Mouse (Mus musculus) midbrain, embryonic 12.5 days (tissue): ENCODE data around the gene D430042O09Rik. TPM values are rescaled to one million over a fixed set of nuclear protein-coding genes. Genes with fewer than 3 reads are reported as not detected.
A peak's percentile ranks its signal among the peaks of the same experiment; 100 is the strongest.

Experiments
- ATAC-seq: fragments of 200-750 bp; cut with Nextera tagmentation; 2 replicates; pipeline ENCODE4 v1.8.0; 2017; ENCODE audit warnings: low read depth, moderate TSS enrichment, moderate library complexity; ENCODE audit not compliant: low FRiP score
- H3K27ac ChIP-seq: fragments of 300-500 bp; sonication (generic); replicated peaks from 2 replicates; pipeline ENCODE4 v1.5.1; 2016; ENCODE audit warnings: mild to moderate bottlenecking
- H3K27me3 ChIP-seq: fragments of 300-500 bp; sonication (generic); 2 replicates; pipeline ENCODE4 v1.6.1; 2016; ENCODE audit warnings: mild to moderate bottlenecking
- H3K36me3 ChIP-seq: fragments of 300-500 bp; sonication (generic); 2 replicates; pipeline ENCODE4 v1.6.1; 2016
- H3K4me1 ChIP-seq: fragments of 300-500 bp; sonication (generic); 2 replicates; pipeline ENCODE4 v1.6.1; 2016
- H3K4me2 ChIP-seq: fragments of 300-500 bp; sonication (generic); replicated peaks from 2 replicates; pipeline ENCODE4 v1.6.1; 2016; ENCODE audit warnings: mild to moderate bottlenecking, moderate library complexity
- H3K4me3 ChIP-seq: fragments of 300-500 bp; sonication (generic); 2 replicates; pipeline ENCODE4 v1.5.1; 2016; ENCODE audit warnings: mild to moderate bottlenecking
- H3K9ac ChIP-seq: fragments of 300-500 bp; sonication (generic); replicated peaks from 2 replicates; pipeline ENCODE4 v1.6.1; 2016; ENCODE audit warnings: mild to moderate bottlenecking, moderate library complexity
- H3K9me3 ChIP-seq: fragments of 300-500 bp; sonication (generic); 2 replicates; pipeline ENCODE4 v1.6.1; 2016; ENCODE audit warnings: mild to moderate bottlenecking
- WGBS: fragments of 180-500 bp; shearing (Covaris S2); methylation state at CpG from one replicate; pipeline ENCODE4 v1.1.7; 2016; 5-methylcytosine and 5-hydroxymethylcytosine counted together
- polyA plus RNA-seq: library from polyadenylated mRNA; unstranded; fragments of >200 nt; fragmentation: Nextera tagmentation; extraction: Ambion mirVana; gene quantifications from 2 replicates; pipeline ENCODE4 v1.2.1, GENCODE M21; 2016

The D430042O09Rik gene
- polyA plus RNA-seq, 1 experiment from 2014 or later: 10.2 TPM

DNA sequence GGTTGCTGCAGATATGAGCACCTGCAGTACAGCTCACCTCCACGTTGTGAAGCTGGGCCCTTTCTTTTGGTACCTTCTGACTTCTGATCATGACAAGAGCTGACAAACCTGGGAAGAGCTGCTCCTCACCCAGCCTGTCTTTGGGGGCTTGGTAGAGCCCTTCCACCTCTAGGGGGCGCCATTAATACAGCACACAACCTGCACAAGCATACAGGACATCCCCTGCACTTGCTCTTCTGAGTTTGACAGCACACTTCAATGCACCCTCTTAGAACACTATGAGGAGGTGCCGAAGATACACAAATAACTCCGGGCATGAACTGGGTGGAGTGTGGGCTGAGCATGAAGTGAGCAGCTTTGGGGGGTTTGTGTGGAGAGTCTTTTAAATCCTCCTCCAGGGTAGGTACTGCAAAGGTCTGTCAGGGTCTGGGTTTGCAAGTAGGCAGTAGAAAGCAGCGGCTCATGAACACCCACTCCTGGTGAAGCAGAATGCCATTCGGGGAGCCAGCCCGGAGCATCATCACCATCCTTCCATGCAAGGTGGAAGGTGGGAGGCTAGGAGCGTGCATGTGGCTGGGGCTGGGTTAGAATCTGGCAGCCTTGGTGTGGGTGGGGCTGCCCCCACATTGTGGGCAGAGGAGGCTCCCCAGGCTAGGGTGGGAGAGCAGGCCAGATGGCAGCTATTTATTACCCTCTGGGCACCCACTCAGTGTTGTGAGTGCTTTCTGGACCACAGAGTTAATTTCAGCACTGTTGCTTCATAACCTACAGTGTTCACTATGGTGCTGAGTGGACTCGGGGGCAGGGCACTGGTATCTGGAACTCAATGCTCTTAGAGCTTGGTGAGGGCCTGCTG, 59.5 kb downstream of the D430042O09Rik start:
- Histone ChIP-seq H3K4me1 (peaks cover 15% of the 10 kb centered on the region; the same call in 1 of the 2 replicates), H3K9ac (no peak overlapping the region), H3K27me3 (no peaks in the 10 kb centered on the region), H3K27ac (no peak overlapping the region), H3K4me3 (no peak overlapping the region), H3K9me3 (no peaks in the 10 kb centered on the region), H3K4me2 (no peak overlapping the region), H3K36me3 (0 out of 2 replicates have a peak, but pooled peaks cover 4% of the 10 kb centered on the region)
- ATAC-seq: no peak
- WGBS: 69% methylated on average over 9 of the region's 9 CpGs

DNA sequence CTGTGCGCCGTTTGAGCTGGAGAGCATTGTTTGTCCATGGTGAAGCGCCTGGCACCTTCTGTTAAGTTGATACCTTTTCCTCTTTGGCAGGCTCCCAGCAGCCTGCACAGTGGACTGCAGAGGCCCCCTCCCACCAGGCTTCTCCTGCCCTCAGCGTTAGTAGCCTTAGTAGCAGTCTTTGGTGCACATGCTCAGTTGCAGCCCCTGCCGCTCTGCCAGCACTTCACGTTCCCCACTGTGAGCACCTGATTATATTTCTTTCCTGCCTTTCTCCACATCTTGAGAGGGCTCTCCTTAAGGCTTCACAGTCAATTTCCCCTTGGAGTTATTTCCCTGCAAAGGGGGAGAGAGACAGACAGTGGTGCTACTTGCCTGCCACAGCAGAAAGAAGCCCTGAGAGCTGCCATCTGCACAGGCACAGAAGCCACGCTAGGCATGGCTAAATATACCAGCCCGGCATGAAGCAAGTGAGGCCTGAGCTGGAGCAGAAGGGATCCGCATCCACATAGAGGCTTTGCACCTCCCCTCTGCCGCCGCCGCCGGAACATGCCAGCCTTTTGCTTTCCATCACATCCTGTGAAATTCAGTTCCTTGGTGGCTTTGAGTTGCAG, 65.4 kb downstream of the D430042O09Rik start:
- no peak for ATAC-seq
- Histone ChIP-seq H3K9ac (no peak overlapping the region), H3K27me3 (no peaks in the 10 kb centered on the region), H3K4me1 (no peaks in the 10 kb centered on the region), H3K4me3 (no peak overlapping the region), H3K36me3 (0 out of 2 replicates have a peak, but pooled peaks cover 12% of the 10 kb centered on the region), H3K27ac (no peak overlapping the region; the same call in 1 of the 2 replicates), H3K4me2 (no peak overlapping the region), H3K9me3 (no peaks in the 10 kb centered on the region)
- WGBS: 79% methylated on average over 13 of the region's 13 CpGs

DNA sequence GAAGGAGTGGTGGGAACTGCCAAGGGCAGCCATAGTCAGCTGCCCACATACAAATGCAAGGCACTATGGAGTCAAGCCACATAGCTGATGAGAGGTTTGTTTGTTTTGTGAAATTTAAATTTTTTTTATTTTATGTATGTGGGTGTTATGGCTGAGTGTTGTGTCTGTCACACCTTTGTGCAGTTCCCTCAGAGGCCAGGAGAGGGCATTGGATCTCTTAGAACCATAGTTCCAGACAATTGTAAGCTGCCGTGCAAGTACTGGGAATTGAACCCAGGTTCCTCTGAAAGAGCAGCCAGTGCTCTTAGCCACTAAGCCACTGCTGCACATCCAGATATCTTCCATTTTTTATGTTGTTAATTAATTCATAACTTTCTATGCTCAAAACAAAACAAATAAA, 75.5 kb downstream of the D430042O09Rik start:
- Histone ChIP-seq H3K27ac (no peak overlapping the region), H3K36me3 (no peaks in the 10 kb centered on the region)
- ATAC-seq: no peak

DNA sequence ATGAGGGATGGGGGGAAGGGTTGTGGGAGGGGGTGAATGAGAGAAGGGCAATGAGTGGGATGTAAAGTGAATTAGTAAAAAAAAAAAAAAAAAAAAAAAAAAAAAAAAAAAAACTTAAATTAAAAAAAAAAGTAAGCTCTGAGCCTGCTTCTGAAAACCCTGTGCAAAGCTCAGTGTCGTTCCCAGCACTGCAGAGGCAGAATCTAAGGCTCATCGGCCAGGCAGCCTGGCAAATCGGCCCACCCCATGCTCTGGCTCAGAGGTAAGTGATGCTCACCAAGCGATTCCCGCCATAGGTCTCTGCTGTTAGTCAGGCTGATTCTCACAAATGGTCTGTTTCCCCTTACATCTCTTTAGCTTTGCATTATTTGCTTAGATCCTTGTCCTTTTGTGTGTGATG, 78.4 kb downstream of the D430042O09Rik start:
- no peak overlapping the region for H3K4me2 ChIP-seq
- H3K4me1 ChIP-seq: 0 out of 2 replicates have a peak, but pooled peaks cover 7% of the 10 kb centered on the region
- 0 out of 2 replicates have a peak, but pooled peaks cover 2% of the 10 kb centered on the region for H3K36me3 ChIP-seq
- H3K27me3 ChIP-seq: no peaks in the 10 kb centered on the region
- 77% methylated on average over 5 of the region's 5 CpGs for WGBS
- no peak for ATAC-seq
- H3K9ac ChIP-seq: no peak overlapping the region
- no peak overlapping the region for H3K27ac ChIP-seq
- no peak overlapping the region for H3K4me3 ChIP-seq
- H3K9me3 ChIP-seq: no peaks in the 10 kb centered on the region

More for the DNA sequence above, 75.5 kb downstream of the D430042O09Rik start:
- no peak overlapping the region for H3K4me2 ChIP-seq
- no peak overlapping the region for H3K4me3 ChIP-seq
- WGBS: 88% methylated on average over 1 of the region's 1 CpGs
- H3K4me1 ChIP-seq: no peaks in the 10 kb centered on the region
- no peaks in the 10 kb centered on the region for H3K27me3 ChIP-seq
- H3K9ac ChIP-seq: no peak overlapping the region
- no peaks in the 10 kb centered on the region for H3K9me3 ChIP-seq

DNA sequence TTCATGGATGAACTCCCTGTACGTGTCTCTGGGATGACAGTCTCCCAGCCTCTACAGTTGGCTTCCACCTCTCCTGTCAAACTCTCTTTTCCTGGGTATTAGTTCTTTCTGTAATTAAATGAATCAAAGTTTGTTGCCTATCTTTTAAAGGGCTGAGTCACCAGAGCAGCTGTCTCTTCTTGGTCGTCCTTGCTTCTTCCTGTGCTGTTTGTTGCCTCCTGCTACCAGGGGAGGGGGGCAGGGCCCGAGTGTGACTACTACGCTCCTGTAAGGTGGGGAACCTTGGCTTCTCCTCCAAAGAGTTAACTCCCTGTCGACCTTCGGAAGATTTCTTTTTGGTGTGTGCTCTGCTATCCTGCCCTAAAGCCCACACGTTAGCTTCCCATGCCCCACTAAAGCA, 79.4 kb downstream of the D430042O09Rik start:
- Histone ChIP-seq H3K4me3 (no peak overlapping the region), H3K4me1 (0 out of 2 replicates have a peak, but pooled peaks cover 7% of the 10 kb centered on the region), H3K4me2 (no peak overlapping the region), H3K9ac (no peak overlapping the region), H3K9me3 (no peaks in the 10 kb centered on the region), H3K27me3 (peaks cover 2% of the 10 kb centered on the region; the same call in 1 of the 2 replicates), H3K27ac (no peak overlapping the region), H3K36me3 (0 out of 2 replicates have a peak, but pooled peaks cover 2% of the 10 kb centered on the region)
- no peak for ATAC-seq
- WGBS: 77% methylated on average over 7 of the region's 7 CpGs

DNA sequence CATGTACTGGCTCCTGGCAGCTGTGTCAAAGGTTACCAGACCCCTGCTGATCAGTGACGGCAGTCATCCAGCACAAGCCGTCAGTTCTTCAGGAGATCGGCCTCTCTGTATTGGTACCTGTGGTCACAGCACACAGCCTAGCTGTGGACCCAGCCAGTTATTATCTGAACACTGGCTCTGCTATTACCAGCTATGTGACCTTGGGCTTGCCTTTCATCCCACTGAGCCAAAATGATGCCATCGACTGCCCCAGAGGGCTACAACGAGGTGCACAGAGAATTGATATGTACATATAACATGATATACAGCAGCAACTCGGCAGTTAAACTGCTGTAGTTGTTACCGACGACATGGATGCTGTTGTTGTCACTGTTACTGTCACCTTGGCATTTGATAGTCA, 82.4 kb downstream of the D430042O09Rik start:
- no peak overlapping the region for H3K4me2 ChIP-seq
- H3K4me1 ChIP-seq: 0 out of 2 replicates have a peak, but pooled peaks cover 7% of the 10 kb centered on the region
- no peaks in the 10 kb centered on the region for H3K9me3 ChIP-seq
- H3K4me3 ChIP-seq: no peak overlapping the region
- ATAC-seq: no peak
- 71% methylated on average over 8 of the region's 8 CpGs for WGBS
- H3K27ac ChIP-seq: no peak overlapping the region
- H3K9ac ChIP-seq: no peak overlapping the region
- peaks cover 2% of the 10 kb centered on the region; the same call in 1 of the 2 replicates for H3K27me3 ChIP-seq
- 0 out of 2 replicates have a peak, but pooled peaks cover 4% of the 10 kb centered on the region for H3K36me3 ChIP-seq

DNA sequence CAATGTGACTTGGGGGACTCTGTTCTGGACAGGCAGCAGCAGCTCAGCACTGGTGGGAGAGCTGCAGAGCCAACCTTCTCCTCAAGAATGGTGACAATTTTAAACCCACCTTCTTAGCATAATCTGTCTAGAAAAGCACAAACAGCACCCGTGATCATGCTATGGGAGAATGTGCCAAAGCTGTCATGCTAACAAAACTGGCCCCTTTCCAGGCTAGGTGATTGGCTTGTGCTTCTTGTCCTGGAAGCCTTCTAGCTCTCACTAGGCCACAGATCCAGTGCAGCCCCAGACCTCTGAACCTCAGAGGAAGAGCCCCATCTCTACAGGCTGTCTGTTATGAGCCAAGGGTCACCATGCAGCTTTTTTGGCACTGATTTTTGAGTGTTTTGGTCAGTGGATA, 98.9 kb downstream of the D430042O09Rik start:
- Histone ChIP-seq H3K4me2 (no peak overlapping the region), H3K27me3 (no peaks in the 10 kb centered on the region), H3K4me1 (no peaks in the 10 kb centered on the region), H3K4me3 (no peak overlapping the region), H3K36me3 (no peaks in the 10 kb centered on the region), H3K27ac (no peak overlapping the region), H3K9ac (no peak overlapping the region), H3K9me3 (no peaks in the 10 kb centered on the region)
- WGBS: 92% methylated on average over 1 of the region's 1 CpGs
- ATAC-seq: no peak

DNA sequence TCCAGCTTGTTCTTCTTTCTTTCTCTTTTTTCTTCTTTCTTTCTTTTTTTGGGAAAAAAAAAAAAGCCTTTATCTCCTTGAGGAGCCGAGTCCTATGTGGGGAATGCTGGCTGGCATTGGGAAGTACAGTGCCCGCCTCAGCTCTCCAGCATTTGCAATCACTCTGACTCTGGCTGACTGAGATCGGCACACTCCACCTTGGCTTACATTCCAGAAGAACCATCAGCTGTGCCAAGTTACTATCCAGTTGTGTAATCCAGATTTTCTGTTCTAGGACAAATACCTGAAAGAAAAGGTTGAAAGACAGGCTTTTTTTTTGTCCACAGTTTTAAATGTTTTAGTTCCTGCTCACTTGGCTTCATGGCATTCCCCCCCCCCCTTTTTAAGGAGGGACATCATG, 100.5 kb downstream of the D430042O09Rik start:
- ATAC-seq: no peak
- 94% methylated on average over 3 of the region's 3 CpGs for WGBS
- Histone ChIP-seq H3K36me3 (peaks cover 7% of the 10 kb centered on the region), H3K27me3 (no peaks in the 10 kb centered on the region), H3K9ac (no peak overlapping the region), H3K4me3 (no peak overlapping the region), H3K4me2 (no peak overlapping the region), H3K4me1 (no peaks in the 10 kb centered on the region), H3K9me3 (no peaks in the 10 kb centered on the region), H3K27ac (no peak overlapping the region)

DNA sequence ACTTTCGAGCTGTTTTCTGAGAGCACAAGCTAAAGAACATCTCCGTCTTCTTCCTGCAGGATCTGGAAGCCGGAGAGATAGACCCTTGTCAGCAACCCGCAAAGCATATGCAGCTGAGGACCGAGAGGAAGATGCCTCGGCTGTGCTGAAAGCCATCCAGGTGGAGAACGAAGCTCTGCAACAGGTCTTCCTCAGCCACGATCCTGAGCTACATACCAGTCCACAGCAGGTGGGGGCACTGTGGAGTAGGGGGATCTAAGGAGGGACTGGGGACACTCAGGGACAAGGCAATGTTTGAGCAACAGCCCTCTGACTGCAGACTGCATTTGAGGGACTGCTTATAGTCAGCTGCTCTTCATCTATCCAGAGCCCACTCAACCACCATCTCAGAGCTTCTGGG, 105.0 kb downstream of the D430042O09Rik start:
- 95% methylated on average over 8 of the region's 8 CpGs for WGBS
- no peak overlapping the region for H3K27ac ChIP-seq

DNA sequence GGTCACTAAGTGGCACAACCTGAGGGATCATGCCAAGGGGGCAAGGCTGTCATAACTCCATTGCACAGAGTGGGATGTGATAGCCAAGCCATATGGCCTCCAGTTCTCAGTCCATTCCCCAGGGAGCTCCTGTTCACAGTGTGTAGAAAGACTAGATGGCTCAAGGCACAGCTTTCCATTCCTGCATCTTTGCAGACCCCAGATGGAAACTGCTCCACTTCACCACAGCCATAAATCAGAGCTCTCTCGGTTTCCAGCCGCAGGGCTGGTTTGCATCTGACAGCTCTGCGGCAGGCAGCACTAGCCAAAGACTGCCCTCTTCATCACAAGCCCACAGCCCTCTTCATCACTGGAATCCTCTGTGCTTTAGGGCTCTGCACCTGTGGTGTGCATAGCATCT, 108.0 kb downstream of the D430042O09Rik start:
- H3K9ac ChIP-seq: no peak overlapping the region
- 0 out of 2 replicates have a peak, but pooled peaks cover 15% of the 10 kb centered on the region for H3K4me1 ChIP-seq
- no peaks in the 10 kb centered on the region for H3K9me3 ChIP-seq
- H3K36me3 ChIP-seq: peaks cover 29% of the 10 kb centered on the region
- 88% methylated on average over 3 of the region's 3 CpGs for WGBS
- H3K4me2 ChIP-seq: no peak overlapping the region
- H3K27ac ChIP-seq: no peak overlapping the region
- no peak for ATAC-seq
- no peaks in the 10 kb centered on the region for H3K27me3 ChIP-seq
- H3K4me3 ChIP-seq: no peak overlapping the region

More for the DNA sequence above, 105.0 kb downstream of the D430042O09Rik start:
- Histone ChIP-seq H3K27me3 (no peaks in the 10 kb centered on the region), H3K4me1 (0 out of 2 replicates have a peak, but pooled peaks cover 5% of the 10 kb centered on the region), H3K9me3 (no peaks in the 10 kb centered on the region), H3K36me3 (peaks cover 22% of the 10 kb centered on the region), H3K4me3 (no peak overlapping the region), H3K9ac (no peak overlapping the region), H3K4me2 (no peak overlapping the region)
- no peak for ATAC-seq

DNA sequence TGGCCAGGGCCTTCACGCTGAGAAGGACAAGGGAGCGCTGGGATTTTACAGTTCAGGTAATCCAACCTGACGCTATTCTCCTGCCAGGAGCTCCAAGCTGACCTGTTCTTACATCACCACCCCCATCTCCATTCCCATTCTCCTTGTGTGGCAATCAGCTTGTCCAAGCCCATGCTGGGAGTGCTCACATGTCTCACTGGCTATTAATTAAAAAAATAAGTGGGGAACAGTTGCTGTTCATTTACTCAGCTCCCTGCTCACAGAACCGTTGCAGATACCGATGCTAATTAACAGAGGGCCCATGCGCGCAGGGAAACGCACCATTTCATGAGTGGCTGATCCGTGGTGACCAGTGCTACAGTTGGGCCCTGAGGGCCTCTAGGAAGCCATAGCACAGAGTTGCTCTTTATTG, 110.6 kb downstream of the D430042O09Rik start:
- H3K4me2 ChIP-seq: no peak overlapping the region
- WGBS: 68% methylated on average over 9 of the region's 9 CpGs
- H3K4me1 ChIP-seq: 0 out of 2 replicates have a peak, but pooled peaks cover 15% of the 10 kb centered on the region
- peaks cover 21% of the 10 kb centered on the region for H3K36me3 ChIP-seq
- H3K27me3 ChIP-seq: no peaks in the 10 kb centered on the region
- no peak overlapping the region for H3K9ac ChIP-seq
- no peak for ATAC-seq
- H3K27ac ChIP-seq: peak overlapping the region; percentile 46
- H3K9me3 ChIP-seq: no peaks in the 10 kb centered on the region
- no peak overlapping the region for H3K4me3 ChIP-seq

DNA sequence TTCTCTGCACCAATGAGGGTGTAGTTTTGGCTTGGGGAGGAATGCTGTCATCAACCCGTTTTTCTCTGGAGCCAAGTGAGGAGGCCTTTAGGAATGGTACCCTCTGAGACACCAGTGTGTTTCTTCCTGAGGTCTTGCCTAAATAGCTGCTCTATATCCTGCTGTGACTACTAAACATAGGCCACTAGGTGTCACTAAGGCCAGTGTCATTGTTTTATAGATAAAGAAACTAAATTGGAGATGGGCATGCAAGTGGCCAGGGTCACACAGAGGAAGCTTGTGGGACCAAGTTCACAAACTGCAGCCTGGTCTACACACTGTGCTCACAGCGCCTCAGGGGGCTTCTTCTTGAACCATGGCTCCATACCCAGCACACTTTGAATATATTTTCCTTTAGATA, 112.5 kb downstream of the D430042O09Rik start:
- H3K9me3 ChIP-seq: no peaks in the 10 kb centered on the region
- H3K4me1 ChIP-seq: 0 out of 2 replicates have a peak, but pooled peaks cover 15% of the 10 kb centered on the region
- H3K4me2 ChIP-seq: no peak overlapping the region
- ATAC-seq: no peak
- WGBS: 74% methylated on average over 2 of the region's 2 CpGs
- H3K27me3 ChIP-seq: no peaks in the 10 kb centered on the region
- no peak overlapping the region for H3K9ac ChIP-seq
- peaks cover 14% of the 10 kb centered on the region; the same call in 1 of the 2 replicates for H3K36me3 ChIP-seq
- H3K27ac ChIP-seq: no peak overlapping the region
- H3K4me3 ChIP-seq: no peak overlapping the region
